Mouse (Mus musculus) T-helper 2 cell (primary cell): Measurements from ENCODE around the gene Dynlrb2.

Experiments
- in situ Hi-C: fragments of 300-600 bp; cut with MboI, MseI; formaldehyde crosslinking; loops from one replicate; pipeline ENCODE4 v1.15.1; 2025; ENCODE audit warnings: high pct_unique_total_duplicates

The Dynlrb2 gene

DNA sequence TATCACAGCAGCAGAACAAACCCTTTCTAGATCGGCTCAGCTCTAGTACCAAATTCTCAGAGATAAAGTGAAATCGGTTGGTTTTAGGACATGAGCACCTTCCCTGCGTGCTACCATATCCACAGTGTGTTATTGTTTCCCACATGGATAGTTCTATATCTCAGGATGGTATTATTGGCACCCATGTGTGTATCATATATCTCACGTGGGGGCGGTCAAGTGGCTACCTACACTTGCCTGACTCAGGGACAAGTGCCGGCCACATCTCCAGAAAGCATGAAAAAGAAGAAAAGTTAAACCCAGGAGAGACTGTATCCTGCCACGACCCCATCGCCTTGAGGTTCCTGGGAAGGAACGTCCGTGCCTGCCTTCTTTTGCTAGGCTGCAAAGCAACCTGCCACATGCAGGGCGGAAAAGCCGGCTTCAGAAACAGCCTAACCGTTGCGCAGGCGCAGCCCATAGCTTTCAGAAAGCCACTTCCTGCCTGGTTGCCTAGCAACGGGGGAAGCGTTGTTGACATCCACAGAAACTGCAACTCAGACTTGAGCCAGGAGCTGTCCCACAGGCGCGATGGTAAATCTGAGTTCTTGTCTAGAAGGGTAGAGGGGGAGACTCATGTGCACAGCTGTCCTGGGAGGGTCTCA lies at the start of gene Dynlrb2:
Gene Dynlrb2, plus strand, starts transcription at position 498 of the 644 bp plus-strand sequence.
- in situ Hi-C loops = no loop called here

GRCm38 (mm10) chr8:116458569-116458968 lies 46.2 kb upstream of the Dynlrb2 start:
- in situ Hi-C loops = no loop called here

DNA sequence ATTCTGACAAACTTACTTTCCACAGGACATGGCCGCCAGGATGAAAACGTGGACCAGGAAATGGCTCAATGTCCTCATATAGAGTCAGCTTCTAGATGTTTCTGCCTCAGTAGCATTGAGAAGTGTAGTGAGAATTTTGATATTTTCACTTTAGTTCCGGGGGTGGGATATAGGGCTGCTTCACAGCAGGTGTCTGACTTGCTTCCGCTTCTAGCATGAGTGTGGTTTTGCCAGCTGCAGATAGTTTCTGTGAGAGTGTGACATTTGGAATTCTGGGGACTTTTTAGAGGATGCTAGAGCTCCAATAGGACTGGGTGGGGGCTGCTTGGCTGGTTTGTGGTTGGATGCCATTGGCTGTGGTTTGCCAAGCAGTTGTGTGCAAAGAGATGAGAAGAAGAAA lies 43.3 kb upstream of the Dynlrb2 start:
- in situ Hi-C loops = no loop called here

GRCm38 (mm10) chr8:116466586-116466985 lies 38.2 kb upstream of the Dynlrb2 start:
- in situ Hi-C loops = no loop called here

GRCm38 (mm10) chr8:116467027-116467426 lies 37.7 kb upstream of the Dynlrb2 start:
- in situ Hi-C loops = no loop called here

DNA sequence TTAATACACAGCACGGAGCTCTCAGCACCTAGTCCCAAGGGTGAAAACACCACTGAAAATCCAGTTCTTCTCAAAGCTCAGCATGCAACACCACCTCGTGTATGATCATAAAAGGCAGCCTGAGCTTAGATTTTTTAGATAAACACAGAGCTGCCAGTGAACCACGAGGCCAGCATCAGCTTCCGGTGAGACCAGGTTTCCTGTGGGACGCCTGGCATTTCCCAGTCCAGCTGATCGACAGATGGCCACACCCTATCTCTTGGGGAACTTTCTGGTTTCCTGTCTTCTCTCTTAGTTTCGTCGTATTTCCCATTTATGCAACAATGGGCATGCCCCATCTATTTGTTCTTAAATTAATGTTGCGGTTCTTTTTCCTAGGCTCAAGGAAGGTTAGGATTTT lies 26.8 kb upstream of the Dynlrb2 start:
- in situ Hi-C loops = no loop called here

DNA sequence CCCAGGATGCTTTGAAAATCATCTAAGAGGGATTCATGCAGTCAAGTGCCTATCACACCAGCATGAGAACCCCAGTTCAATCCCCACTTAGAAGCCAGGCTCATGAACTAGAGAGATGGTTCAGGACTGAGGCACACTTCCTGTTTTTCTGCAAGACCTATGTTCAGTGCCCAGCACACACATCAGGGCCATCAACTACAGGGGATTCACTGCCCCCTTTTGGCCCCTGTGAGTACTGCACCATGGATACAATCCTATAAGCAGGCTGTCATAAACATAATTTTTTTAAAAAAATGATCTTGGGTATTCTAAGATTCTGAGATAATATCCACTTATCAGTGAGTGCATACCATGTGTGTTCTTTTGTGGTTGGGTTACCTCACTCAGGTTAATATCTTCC lies 26.1 kb upstream of the Dynlrb2 start:
- in situ Hi-C loops = no loop called here

DNA sequence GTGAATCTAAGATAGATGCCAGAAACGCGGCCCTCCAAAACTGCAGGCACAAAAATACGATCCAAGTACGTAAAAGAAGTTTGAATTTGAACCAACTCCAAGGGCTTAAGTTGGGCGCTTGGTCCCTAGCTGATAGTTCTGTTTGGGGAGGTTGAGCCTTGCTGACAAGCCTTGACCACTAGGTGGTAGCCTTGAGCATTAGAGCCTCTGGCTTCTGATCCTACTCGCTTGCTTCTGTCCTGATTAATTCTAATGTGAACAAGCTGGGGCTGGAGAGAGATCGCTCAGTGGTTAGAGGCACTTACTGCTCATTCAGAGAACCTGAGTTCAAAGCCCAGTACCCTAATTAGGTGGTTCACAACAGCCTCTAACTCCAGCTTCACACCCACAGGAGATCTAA lies 23.9 kb upstream of the Dynlrb2 start:
- in situ Hi-C loops = loop anchor here (10.0 kb wide), 1 partner anchor 274 kb away; no protein-coding TSS in a partner anchor

DNA sequence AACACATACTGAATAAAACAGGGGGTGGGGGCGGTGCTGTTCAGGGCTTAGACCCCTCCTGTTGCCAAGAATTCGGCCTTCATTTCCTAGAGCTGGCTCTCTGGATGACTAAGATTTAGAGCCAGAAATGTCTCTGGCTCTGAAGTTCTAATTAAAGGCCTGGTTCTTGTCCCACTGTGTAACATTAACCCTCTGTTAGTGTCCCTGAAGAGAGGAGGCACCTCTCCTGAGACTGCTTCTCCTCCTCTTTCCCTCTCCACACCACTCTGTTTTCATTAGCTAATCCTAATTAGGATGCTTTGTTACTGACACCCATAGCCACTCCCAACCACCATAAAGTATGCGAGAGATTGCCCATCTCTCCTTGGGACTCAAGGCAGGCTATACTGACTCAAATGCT lies 22.0 kb upstream of the Dynlrb2 start:
- in situ Hi-C loops = loop anchor here (10.0 kb wide), 1 partner anchor 272 kb away; no protein-coding TSS in a partner anchor

DNA sequence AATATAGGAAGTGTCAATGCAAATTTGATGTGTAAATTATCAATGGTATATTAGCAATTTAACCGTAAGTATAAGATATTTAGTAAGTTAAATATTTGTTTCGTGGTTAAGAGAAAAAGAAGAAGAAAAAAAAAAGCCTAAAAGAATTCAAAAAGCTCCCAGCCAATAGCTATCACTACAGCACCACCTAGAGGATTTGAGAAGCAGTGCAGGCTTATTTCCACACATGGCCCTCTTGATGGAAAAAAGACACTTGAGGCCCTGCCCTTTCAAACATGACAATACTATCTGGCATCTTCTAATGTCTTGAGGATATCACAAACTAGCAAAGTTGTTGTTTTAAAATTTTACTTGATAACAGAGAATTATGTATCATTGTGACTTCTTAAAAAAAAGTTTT lies 20.7 kb upstream of the Dynlrb2 start:
- in situ Hi-C loops = loop anchor here (10.0 kb wide), 1 partner anchor 271 kb away; no protein-coding TSS in a partner anchor

- in situ Hi-C loops = loop anchor here (10.0 kb wide), 1 partner anchor 266 kb away; no protein-coding TSS in a partner anchor
Measured at GRCm38 (mm10) chr8:116488546-116488945, 16.2 kb upstream of the Dynlrb2 start.

GRCm38 (mm10) chr8:116500057-116500809 lies 4.5 kb upstream of the Dynlrb2 start:
- in situ Hi-C loops = no loop called here

- in situ Hi-C loops = no loop called here
Measured at GRCm38 (mm10) chr8:116508721-116509120, 3.9 kb downstream of the Dynlrb2 start.

DNA sequence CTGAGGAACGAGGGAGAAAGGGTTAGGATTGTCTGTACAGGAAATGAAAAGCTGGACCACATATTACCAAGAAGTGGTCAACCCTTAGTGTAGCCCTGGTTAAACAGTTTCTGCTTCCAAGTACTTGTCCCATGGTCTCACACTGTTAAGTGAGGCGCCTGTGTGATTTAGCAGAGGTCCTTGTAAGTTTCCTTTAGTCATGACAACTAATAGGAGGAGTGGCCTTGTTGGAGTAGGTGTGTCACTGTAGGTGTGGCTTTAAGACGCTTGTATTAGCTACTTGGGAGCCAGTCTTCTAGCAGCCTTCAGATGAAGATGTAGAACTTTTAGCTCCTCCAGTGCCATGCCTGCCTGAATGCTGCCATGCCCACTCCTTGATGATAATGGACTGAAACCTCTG lies 4.5 kb downstream of the Dynlrb2 start:
- in situ Hi-C loops = no loop called here

GRCm38 (mm10) chr8:116519676-116520075 lies 14.9 kb downstream of the Dynlrb2 start:
- in situ Hi-C loops = no loop called here

GRCm38 (mm10) chr8:116521208-116521607 lies 16.4 kb downstream of the Dynlrb2 start:
- in situ Hi-C loops = no loop called here

DNA sequence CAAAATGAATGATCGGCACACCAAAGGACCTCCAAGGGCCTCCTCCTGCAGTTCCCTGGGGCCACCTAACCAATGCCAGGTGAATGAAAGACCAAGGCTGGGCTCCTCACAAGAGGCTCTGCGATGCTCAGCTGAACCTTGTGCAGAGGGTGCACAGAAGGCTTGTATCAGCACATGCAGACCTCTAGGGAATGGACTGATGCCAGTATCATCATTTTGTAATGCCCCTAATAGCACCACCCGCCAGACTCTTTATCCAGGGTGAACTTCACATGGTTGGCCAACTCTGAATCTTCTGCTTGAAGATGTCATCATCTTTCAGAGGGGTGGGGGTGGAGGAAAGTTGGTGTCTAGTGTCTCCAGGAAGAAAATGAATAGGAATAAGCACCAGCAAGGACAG lies 16.9 kb downstream of the Dynlrb2 start:
- in situ Hi-C loops = no loop called here

DNA sequence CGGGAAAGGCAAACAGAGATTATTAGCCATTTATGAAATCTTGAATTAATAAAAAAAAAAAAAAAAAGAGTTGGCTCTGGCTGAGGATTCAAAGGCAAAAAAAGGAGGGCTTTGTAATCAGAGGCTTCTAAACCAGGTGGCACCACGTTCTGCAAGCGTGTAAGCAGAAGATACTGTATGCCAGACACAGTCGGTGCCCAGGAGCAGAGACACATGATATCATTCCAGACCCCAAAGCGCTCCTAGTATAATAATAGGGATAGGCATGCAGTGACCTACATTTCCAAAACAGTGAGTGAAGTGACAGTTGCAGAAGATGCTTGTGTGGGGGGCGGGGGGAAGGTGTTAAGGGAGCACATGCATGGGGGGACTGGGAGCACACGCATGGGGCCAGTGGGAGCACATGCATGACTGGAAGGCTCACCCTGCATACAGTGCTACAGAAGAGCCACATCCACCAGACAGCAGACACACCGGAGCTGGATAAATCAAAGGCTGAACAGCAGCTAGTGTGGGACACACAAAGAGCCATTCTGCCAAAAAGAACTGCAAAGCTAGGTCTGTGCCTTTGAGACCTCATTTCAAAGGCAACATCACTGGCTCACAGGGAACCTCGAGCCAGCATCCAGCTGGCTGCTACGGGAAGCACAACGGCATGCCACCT lies 17.5 kb downstream of the Dynlrb2 start:
- in situ Hi-C loops = no loop called here

DNA sequence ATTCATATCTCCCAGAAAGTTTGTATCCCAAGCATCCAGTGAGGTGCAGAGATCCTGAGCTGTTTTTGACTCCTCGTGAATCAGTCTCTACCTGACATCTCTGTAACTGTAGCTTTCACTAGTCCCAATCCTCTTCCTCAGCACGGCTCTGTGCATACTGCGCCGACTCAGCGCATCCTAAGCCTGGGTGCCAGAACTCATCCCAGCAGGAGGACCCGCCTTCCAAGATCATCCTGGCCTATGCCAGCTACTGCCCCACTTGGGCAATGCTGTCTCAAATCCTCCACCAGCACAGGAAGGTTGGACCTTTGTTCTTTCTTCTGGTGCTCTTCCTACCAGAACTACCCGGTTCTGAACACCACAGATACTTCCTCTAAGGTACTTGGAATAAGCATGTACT lies 20.1 kb downstream of the Dynlrb2 start:
- in situ Hi-C loops = no loop called here

DNA sequence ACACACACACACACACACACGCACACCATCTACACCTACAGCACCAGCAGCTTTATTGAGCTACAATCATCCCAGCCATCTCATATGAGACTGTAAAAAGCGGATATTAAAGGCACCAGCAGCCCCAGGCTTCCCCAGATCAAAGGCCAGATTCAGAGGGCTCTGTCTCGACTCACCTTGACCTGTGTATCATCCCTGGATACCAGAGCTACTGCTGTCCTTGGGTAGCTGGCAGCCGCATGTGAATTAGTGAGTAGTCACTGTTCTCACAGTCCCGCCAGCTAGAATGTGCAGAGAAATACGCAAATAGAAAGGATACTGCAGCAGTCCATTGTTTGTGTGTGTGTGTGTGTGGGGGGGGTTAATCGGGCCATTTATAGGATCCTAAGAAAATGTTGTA lies 24.0 kb downstream of the Dynlrb2 start:
- in situ Hi-C loops = no loop called here

DNA sequence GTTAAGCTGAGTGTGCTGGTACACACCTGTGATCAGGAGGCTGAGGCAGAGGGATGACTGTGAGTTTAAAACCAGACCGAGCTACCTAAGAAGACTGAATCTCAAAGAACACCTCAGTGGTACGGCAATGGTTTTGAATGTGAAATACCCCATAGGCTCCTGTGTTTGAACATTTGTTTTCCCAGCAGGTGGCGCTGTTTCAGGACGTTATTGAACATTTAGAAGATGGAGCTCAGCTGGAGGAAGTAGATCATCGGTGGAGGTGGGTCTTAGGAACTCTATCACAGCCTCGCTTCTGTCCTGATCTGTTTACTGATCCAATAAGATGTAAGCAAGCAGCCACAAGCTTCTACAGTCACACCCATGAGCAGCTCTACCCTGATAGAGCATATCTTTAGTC lies 28.3 kb downstream of the Dynlrb2 start:
- in situ Hi-C loops = no loop called here

DNA sequence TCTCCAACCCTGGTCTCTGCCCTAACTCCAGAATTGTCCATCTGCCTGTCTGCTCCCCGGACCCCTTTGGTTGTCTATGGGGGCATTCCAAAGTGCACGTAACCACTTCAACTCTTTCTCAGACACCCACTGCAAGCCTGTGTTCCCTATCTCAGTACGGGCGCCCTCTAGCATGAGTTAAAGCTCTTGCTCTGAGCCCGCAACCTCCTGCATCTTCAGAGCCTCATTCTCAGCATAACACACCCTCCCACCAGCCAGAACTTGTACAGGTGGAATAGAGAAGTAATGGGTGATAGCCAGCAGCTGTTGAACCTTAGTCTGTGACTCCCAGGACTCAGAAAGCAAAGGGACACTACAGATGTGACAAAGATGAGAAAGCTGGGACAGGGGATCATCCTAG lies 32.0 kb downstream of the Dynlrb2 start:
- in situ Hi-C loops = no loop called here

DNA sequence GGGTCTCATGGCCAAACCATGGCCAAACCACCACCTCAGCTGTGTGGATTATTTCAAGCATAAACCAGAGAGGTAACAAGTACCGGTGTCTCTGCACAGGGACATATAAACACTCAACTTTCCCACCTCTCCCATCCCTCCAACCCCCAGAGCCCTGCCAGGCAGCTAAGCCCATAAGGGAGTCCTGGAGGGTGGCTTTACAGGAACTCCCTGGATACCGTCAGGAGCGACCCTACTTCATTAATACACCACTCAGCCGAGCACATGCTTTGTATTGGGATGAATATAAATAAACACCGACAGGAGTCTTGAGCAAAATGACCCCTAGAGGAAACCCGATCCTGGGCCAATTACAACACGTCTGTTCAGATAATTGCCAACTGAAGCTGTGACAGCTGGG lies 34.0 kb downstream of the Dynlrb2 start:
- in situ Hi-C loops = no loop called here
